Mouse (Mus musculus) lung, embryonic 16.5 days (tissue): ENCODE measurements around the gene Ggta1. TPM values are rescaled to one million over a fixed set of nuclear protein-coding genes. Genes with fewer than 3 reads are reported as not detected.

Experiments used
- ATAC-seq: fragments of 200-750 bp; cut with Nextera tagmentation; 2 replicates; pipeline ENCODE4 v1.8.0; 2017; ENCODE audit warnings: low read depth, mild to moderate bottlenecking, moderate library complexity
- H3K27ac ChIP-seq: fragments of 300-500 bp; sonication (generic); 2 replicates; pipeline ENCODE4 v1.5.1; 2014; ENCODE audit warnings: mild to moderate bottlenecking, control low read depth, low read length
- H3K27me3 ChIP-seq: fragments of 300-500 bp; sonication (generic); 2 replicates; pipeline ENCODE4 v1.6.1; 2014; ENCODE audit warnings: low read depth, low read length, mixed read lengths; ENCODE audit not compliant: control insufficient read depth, insufficient read depth
- H3K36me3 ChIP-seq: fragments of 300-500 bp; sonication (generic); 2 replicates; pipeline ENCODE4 v1.6.1; 2014; ENCODE audit warnings: low read length; ENCODE audit not compliant: control insufficient read depth, insufficient read depth
- H3K4me1 ChIP-seq: fragments of 300-500 bp; sonication (generic); replicated peaks from 2 replicates; pipeline ENCODE4 v1.6.1; 2014; ENCODE audit warnings: low read length, mixed read lengths; ENCODE audit not compliant: control insufficient read depth, insufficient read depth
- H3K4me2 ChIP-seq: fragments of 300-500 bp; sonication (generic); 2 replicates; pipeline ENCODE4 v1.6.1; 2014; ENCODE audit warnings: low read depth, low read length, control low read depth
- H3K4me3 ChIP-seq: fragments of 300-500 bp; sonication (generic); 2 replicates; pipeline ENCODE4 v1.5.1; 2014; ENCODE audit warnings: mild to moderate bottlenecking, low read length, control low read depth
- H3K9ac ChIP-seq: fragments of 300-500 bp; sonication (generic); 2 replicates; pipeline ENCODE4 v1.6.1; 2014; ENCODE audit warnings: low read length, control low read depth
- H3K9me3 ChIP-seq: fragments of 300-500 bp; sonication (generic); 2 replicates; pipeline ENCODE4 v1.6.1; 2016; ENCODE audit warnings: low read length; ENCODE audit not compliant: control insufficient read depth
- WGBS: fragments of 180-500 bp; shearing (Covaris S2); extraction: QIAGEN DNeasy Blood & Tissue Kit; methylation state at CpG from one replicate; pipeline ENCODE4 v1.1.7; 2014; 5-methylcytosine and 5-hydroxymethylcytosine counted together
- polyA plus RNA-seq: library from polyadenylated mRNA; unstranded; fragments of >200 nt; fragmentation: Nextera tagmentation; extraction: Ambion mirVana; gene quantifications from 2 replicates; pipeline ENCODE4 v1.2.1, GENCODE M21; 2015

The Ggta1 gene
- polyA plus RNA-seq, 1 experiment from 2014 or later, result 21.9 TPM

DNA sequence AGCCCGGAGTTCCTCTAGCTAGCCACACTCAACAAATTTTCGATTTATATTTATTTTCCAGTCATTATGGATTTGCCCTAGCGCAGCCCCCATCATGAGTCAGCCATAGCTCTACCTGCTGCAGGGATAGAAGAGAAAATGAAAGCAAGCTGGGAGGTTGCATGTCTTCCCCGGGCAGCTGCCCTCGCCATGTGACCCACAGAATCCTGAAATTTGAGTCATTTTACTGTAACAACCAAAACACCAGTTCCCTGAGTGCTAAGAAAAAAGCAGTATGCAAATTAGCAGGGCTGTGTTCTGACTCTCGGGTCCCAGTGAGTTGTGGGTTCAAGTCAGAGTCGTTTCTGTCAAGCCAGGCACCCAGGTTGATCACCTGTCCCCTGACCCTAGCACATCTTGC is 15.6 kb downstream of the Ggta1 start:
- H3K9ac ChIP-seq, result no peak overlapping the region
- no peaks in the 10 kb centered on the region for H3K36me3 ChIP-seq
- peak overlapping the region; percentile 79; the same call in 1 of the 2 replicates for H3K27ac ChIP-seq
- H3K9me3 ChIP-seq, result no peaks in the 10 kb centered on the region
- no peak for ATAC-seq
- H3K4me1 ChIP-seq, result peaks cover 30% of the 10 kb centered on the region
- no peak overlapping the region for H3K4me2 ChIP-seq
- H3K4me3 ChIP-seq, result no peak overlapping the region
- H3K27me3 ChIP-seq, result no peaks in the 10 kb centered on the region
- whole genome bisulfite sequencing, result 77% methylated on average over 7 of the region's 7 CpGs

DNA sequence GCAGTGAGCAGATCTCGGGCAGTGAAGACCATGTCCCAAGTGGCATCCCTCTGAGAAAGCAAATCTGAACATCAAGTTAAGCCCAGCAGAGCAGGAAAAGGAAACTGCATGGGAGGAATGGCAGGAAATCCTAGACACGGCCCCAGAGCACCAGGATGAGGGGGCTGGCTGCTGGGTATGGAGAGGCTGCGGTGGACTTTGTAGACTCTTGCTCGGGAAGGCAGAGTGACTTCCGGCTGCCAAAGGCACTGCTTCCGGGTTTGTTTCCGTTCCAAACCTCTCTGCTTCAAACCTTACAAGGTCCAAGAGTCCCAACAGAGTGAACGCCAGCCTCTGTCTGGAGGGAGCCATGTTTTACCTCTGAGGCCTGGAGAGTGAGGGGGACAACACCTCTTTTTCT is 16.2 kb downstream of the Ggta1 start:
- H3K36me3 ChIP-seq, result no peaks in the 10 kb centered on the region
- H3K9ac ChIP-seq, result no peak overlapping the region
- 68% methylated on average over 8 of the region's 8 CpGs for WGBS
- ATAC-seq, result peak; percentile 35
- H3K4me1 ChIP-seq, result peaks cover 32% of the 10 kb centered on the region
- H3K4me3 ChIP-seq, result no peak overlapping the region
- no peaks in the 10 kb centered on the region for H3K9me3 ChIP-seq
- peak overlapping the region; percentile 7; the same call in 1 of the 2 replicates for H3K4me2 ChIP-seq
- H3K27me3 ChIP-seq, result no peaks in the 10 kb centered on the region
- H3K27ac ChIP-seq, result peak overlapping the region; percentile 79

DNA sequence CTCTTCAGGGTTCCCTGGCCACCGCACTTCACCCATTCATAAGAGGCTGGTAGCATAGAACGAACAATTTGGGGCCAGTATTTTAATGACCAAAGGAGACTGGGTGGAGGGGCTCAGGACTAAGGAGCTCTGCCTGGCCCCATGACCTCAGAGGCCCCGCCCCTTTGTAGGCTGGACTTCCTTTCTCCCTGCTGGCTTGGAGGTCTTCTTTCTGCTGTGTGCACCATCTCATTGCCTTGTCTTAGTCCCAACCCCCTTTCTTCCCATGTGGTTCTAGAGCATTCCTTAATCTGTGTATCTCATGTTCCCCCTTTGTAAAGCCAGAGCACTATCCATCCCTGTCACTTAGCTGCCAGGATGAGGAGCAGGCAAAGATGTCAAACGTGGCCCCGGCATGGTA is 16.7 kb downstream of the Ggta1 start:
- no peaks in the 10 kb centered on the region for H3K9me3 ChIP-seq
- peaks cover 37% of the 10 kb centered on the region for H3K4me1 ChIP-seq
- no peak overlapping the region for H3K4me3 ChIP-seq
- H3K4me2 ChIP-seq, result peak overlapping the region; percentile 7; the same call in 1 of the 2 replicates
- no peak overlapping the region for H3K9ac ChIP-seq
- H3K27ac ChIP-seq, result peak overlapping the region; percentile 79
- WGBS, result 68% methylated on average over 5 of the region's 5 CpGs
- ATAC-seq, result 0 out of 2 replicates have a peak, but pooled peaks have one; percentile 10
- H3K36me3 ChIP-seq, result no peaks in the 10 kb centered on the region
- no peaks in the 10 kb centered on the region for H3K27me3 ChIP-seq

DNA sequence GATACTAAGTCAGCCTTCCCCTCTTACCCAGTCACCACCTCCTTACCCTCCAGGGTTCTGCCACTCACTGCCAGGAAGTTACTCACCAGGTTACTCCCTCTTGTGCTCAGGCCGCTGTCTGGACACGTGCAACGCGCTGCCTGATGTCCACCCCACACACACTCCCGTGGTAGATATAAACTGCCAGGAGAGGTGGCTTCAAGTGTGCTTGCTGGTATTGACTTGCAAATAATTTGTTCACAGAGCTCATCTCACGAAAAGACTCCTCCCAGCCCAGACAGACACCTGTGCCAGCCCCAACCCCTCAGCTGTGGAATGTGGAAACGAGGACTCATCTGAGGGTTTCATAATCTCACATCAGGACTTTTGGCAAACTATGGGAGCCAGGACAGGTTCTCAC is 17.4 kb downstream of the Ggta1 start:
- no peak for ATAC-seq

DNA sequence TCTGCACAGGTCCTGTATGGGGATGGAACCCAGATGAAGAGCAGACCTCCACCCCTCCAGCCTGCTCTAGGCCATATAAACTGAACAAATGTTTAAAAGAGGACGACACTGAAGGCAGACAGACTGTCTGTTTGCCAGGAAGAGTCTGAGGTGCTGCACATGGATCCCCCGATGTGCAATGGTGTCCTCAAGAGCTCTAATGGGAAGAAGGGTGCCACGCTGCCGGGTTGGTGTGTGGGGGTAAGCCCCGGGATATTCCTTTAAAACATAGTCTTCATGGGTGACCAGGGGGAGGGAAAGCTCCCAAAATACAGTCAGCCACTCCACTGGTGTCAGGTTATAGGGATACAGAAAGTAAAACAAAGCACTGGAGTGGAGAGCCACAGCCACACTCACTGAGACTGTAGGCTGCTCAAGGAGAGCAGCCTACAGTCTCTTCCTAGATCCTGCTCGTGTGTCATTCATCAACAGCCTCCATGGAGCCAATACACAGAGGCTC is 18.2 kb downstream of the Ggta1 start:
- H3K9ac ChIP-seq, result no peak overlapping the region
- H3K9me3 ChIP-seq, result no peaks in the 10 kb centered on the region
- 48% methylated on average over 6 of the region's 6 CpGs for WGBS
- no peak overlapping the region for H3K4me3 ChIP-seq
- H3K4me1 ChIP-seq, result peaks cover 40% of the 10 kb centered on the region
- ATAC-seq, result no peak
- H3K4me2 ChIP-seq, result peak overlapping the region; percentile 28
- no peaks in the 10 kb centered on the region for H3K27me3 ChIP-seq
- no peaks in the 10 kb centered on the region for H3K36me3 ChIP-seq
- H3K27ac ChIP-seq, result peak overlapping the region; percentile 40

More for the DNA sequence above, 17.4 kb downstream of the Ggta1 start:
- H3K36me3 ChIP-seq, result no peaks in the 10 kb centered on the region
- peak overlapping the region; percentile 79; the same call in 1 of the 2 replicates for H3K27ac ChIP-seq
- peaks cover 40% of the 10 kb centered on the region for H3K4me1 ChIP-seq
- no peaks in the 10 kb centered on the region for H3K9me3 ChIP-seq
- no peaks in the 10 kb centered on the region for H3K27me3 ChIP-seq
- no peak overlapping the region for H3K4me2 ChIP-seq
- WGBS, result 53% methylated on average over 7 of the region's 7 CpGs
- H3K9ac ChIP-seq, result no peak overlapping the region
- no peak overlapping the region for H3K4me3 ChIP-seq

DNA sequence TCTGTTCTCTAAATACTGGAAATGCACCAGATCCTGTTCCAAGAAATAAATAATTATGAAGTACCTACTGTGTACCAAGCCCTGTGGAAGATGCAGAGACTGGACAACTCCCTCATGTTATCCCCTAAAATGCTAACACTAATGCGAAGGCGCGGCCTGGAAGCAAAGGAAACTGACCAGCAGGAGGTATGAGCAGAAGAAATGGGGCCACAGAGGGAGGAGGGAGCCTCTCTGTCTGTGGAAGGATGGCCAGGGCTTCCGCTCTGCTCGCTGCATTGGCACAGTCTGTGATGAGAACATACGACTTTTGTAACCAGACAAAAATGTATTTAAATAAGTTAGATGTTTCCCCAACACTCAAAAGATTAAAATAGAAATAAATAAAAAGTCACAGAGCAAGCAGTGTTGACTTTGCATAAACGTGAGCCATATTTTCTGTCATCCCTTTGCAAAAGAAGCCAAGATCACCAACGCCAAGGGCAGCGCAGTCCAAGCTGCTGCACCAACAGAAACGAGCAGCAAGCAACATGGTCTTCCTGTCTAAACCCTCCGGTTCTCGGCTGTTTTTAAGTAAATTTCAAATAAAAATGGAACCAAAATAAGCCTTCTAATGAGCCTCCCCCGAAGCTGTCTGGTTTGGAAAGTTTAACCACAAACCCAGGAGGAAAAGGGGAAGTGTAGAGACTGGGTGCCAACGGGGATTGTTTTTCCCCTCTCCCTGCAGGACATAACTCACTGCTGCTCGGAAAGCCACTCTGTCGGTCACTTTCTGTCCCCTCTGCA is 18.9 kb downstream of the Ggta1 start:
- WGBS, result 43% methylated on average over 16 of the region's 16 CpGs
- peak; percentile 71 for ATAC-seq
- H3K4me1 ChIP-seq, result peaks cover 38% of the 10 kb centered on the region
- H3K9me3 ChIP-seq, result no peaks in the 10 kb centered on the region
- H3K27me3 ChIP-seq, result no peaks in the 10 kb centered on the region
- H3K36me3 ChIP-seq, result no peaks in the 10 kb centered on the region
- no peak overlapping the region for H3K9ac ChIP-seq
- peak overlapping the region; percentile 28 for H3K4me2 ChIP-seq
- H3K4me3 ChIP-seq, result no peak overlapping the region
- H3K27ac ChIP-seq, result peak overlapping the region; percentile 40

DNA sequence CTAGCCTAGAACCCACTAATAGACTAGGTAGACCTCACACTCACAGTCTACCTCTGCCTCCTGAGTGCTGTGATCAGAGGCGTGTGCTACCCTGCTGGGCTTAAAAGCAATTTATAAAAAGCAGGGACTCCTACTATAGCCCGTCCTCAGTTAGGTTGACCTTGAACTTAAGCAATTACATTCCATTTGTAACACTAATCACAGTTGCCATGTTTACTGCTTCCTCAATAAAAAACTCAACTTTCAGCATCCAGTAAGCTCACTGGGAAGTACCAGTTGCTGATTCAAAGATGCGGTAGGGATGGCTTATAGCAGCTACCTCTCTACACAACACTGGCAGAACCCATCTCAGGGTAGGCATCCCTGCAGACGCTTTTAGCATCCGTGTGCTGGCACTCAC is 19.7 kb downstream of the Ggta1 start:
- H3K4me2 ChIP-seq, result no peak overlapping the region
- WGBS, result 68% methylated on average over 5 of the region's 5 CpGs
- no peak for ATAC-seq
- no peaks in the 10 kb centered on the region for H3K36me3 ChIP-seq
- H3K9me3 ChIP-seq, result no peaks in the 10 kb centered on the region
- H3K9ac ChIP-seq, result no peak overlapping the region
- peaks cover 38% of the 10 kb centered on the region for H3K4me1 ChIP-seq
- H3K27me3 ChIP-seq, result no peaks in the 10 kb centered on the region
- H3K27ac ChIP-seq, result no peak overlapping the region
- H3K4me3 ChIP-seq, result no peak overlapping the region

DNA sequence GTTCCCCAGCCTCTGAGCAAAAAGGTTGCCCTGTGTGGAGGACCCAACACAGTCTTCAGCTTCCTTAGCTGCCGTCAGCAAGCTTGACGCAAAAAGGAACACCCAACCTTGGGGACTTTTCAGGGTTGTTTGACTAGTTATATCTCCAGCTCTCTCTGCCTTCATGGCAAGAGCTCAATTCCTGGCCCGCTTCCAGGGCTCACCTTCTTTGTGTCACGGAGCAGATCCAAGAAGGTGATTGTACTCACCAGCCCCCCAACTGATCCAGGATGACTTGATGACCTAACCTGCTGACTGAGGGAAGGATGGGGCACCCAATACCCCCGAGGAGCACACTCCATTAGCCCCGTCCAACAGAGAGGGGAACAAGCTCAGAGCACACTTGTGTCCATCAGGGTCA is 21.0 kb downstream of the Ggta1 start:
- no peaks in the 10 kb centered on the region for H3K9me3 ChIP-seq
- no peak overlapping the region for H3K9ac ChIP-seq
- H3K4me2 ChIP-seq, result no peak overlapping the region
- no peak overlapping the region for H3K4me3 ChIP-seq
- 63% methylated on average over 6 of the region's 6 CpGs for WGBS
- H3K27me3 ChIP-seq, result no peaks in the 10 kb centered on the region
- ATAC-seq, result no peak
- peaks cover 38% of the 10 kb centered on the region for H3K4me1 ChIP-seq
- no peak overlapping the region for H3K27ac ChIP-seq
- no peaks in the 10 kb centered on the region for H3K36me3 ChIP-seq

DNA sequence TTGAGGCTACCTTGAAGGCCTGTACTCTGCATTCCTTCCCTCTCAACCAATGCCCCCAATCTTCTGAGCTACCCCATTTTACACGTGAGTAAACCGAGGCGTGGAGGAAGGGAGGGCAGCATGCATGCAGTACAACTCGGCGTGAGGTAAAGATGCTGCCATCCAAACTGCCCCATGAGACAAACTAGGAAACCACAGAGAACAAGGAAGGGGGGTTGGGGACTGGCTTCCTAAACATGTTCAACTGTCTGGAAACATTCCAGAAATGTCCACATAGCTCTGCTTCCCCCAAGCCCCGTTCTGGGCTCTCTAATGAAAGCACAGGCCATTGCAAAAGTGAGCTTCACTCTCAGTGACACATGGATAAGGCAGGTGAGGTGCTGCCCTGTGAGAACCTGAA is 21.6 kb downstream of the Ggta1 start:
- H3K9ac ChIP-seq, result no peak overlapping the region
- H3K4me2 ChIP-seq, result no peak overlapping the region
- H3K27me3 ChIP-seq, result no peaks in the 10 kb centered on the region
- H3K36me3 ChIP-seq, result no peaks in the 10 kb centered on the region
- no peak for ATAC-seq
- WGBS, result 62% methylated on average over 6 of the region's 6 CpGs
- no peak overlapping the region for H3K4me3 ChIP-seq
- peaks cover 36% of the 10 kb centered on the region for H3K4me1 ChIP-seq
- no peaks in the 10 kb centered on the region for H3K9me3 ChIP-seq
- H3K27ac ChIP-seq, result no peak overlapping the region
